Mouse (Mus musculus) intestine, embryonic 16.5 days (tissue): Measurements from ENCODE around the gene Aplf. TPM values are rescaled to one million over a fixed set of nuclear protein-coding genes. Genes with fewer than 3 reads are reported as not detected.

Experiments
- ATAC-seq: fragments of 200-750 bp; cut with Nextera tagmentation; 2 replicates; pipeline ENCODE4 v1.8.0; 2017; ENCODE audit warnings: moderate TSS enrichment, moderate library complexity
- H3K27ac ChIP-seq: fragments of 300-500 bp; sonication (generic); 2 replicates; pipeline ENCODE4 v1.5.1; 2014; ENCODE audit warnings: mild to moderate bottlenecking, low read length
- H3K27me3 ChIP-seq: fragments of 300-500 bp; sonication (generic); replicated peaks from 2 replicates; pipeline ENCODE4 v1.6.1; 2014; ENCODE audit warnings: low read length, control low read depth, mixed read lengths; ENCODE audit not compliant: control insufficient read depth, insufficient read depth
- H3K36me3 ChIP-seq: fragments of 300-500 bp; sonication (generic); 2 replicates; pipeline ENCODE4 v1.6.1; 2014; ENCODE audit warnings: low read length, control low read depth; ENCODE audit not compliant: control insufficient read depth, insufficient read depth
- H3K4me1 ChIP-seq: fragments of 300-500 bp; sonication (generic); 2 replicates; pipeline ENCODE4 v1.6.1; 2014; ENCODE audit warnings: low read length, control low read depth, mixed read lengths; ENCODE audit not compliant: control insufficient read depth, insufficient read depth
- H3K4me2 ChIP-seq: fragments of 300-500 bp; sonication (generic); 2 replicates; pipeline ENCODE4 v1.6.1; 2014; ENCODE audit warnings: low read depth, low read length, control low read depth
- H3K4me3 ChIP-seq: fragments of 300-500 bp; sonication (generic); 2 replicates; pipeline ENCODE4 v1.5.1; 2014; ENCODE audit warnings: mild to moderate bottlenecking, low read length
- H3K9ac ChIP-seq: fragments of 300-500 bp; sonication (generic); 2 replicates; pipeline ENCODE4 v1.6.1; 2014; ENCODE audit warnings: low read depth, low read length
- H3K9me3 ChIP-seq: fragments of 300-500 bp; sonication (generic); 2 replicates; pipeline ENCODE4 v1.6.1; 2016; ENCODE audit warnings: low read length, control low read depth; ENCODE audit not compliant: control insufficient read depth
- WGBS: fragments of 180-500 bp; shearing (Covaris S2); extraction: QIAGEN DNeasy Blood & Tissue Kit; methylation state at CpG from one replicate; pipeline ENCODE4 v1.1.7; 2014; 5-methylcytosine and 5-hydroxymethylcytosine counted together
- polyA plus RNA-seq: library from polyadenylated mRNA; unstranded; fragments of >200 nt; fragmentation: Nextera tagmentation; extraction: Ambion mirVana; gene quantifications from 2 replicates; pipeline ENCODE4 v1.2.1, GENCODE M21; 2015

Gene Aplf
- polyA plus RNA-seq, 1 experiment from 2014 or later = 14.2 TPM

DNA sequence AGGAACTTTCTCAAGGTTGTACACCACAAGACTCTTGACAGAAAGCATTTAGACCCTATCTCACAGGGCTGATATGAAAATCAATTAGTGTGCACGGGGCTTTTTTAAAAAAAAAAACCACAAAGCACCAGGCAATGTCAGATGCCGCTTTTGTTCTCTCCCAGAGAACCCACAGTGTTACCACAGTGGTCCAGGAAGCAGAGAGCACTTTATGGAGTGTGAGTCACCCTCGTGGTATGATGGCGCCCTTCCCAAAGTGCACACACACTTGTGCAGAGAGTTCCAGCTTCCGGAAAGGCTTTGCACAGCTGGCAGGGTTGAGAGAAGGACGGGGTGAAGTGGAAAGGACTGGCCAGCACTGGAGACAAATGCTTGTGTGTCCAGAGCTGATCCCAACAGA is 89.5 kb downstream of the Aplf start:
- Histone ChIP-seq H3K36me3 (no peaks in the 10 kb centered on the region), H3K27ac (0 out of 2 replicates have a peak overlapping the region, but pooled peaks have one; percentile 1), H3K4me2 (no peak overlapping the region), H3K27me3 (no peaks in the 10 kb centered on the region), H3K4me3 (no peak overlapping the region), H3K9me3 (no peaks in the 10 kb centered on the region), H3K9ac (no peak overlapping the region), H3K4me1 (peaks cover 6% of the 10 kb centered on the region)
- 39% methylated on average over 6 of the region's 6 CpGs for WGBS
- ATAC-seq = peak; percentile 87

DNA sequence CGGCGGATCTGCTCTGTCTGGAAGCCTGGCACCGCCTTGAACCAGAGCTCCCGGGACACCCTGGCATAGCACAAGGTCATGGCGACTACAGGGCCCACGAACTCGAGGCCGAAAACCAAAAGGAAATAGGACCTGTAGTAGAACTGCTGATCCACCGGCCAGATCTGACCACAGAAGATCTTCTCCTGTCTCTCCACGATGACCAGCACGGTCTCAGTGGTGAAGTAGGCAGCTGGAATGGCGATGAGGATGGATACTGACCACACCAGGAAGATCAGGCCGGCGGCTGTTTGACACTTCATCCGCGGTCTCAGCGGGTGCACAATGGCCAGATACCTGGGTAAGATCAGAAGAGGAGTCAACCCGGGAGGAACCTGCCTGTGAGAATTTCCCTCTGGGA is 90.4 kb downstream of the Aplf start:
- H3K9ac ChIP-seq = no peak overlapping the region
- 87% methylated on average over 18 of the region's 18 CpGs for WGBS
- no peak overlapping the region for H3K4me3 ChIP-seq
- no peak overlapping the region for H3K4me2 ChIP-seq
- H3K36me3 ChIP-seq = no peaks in the 10 kb centered on the region
- H3K27ac ChIP-seq = no peak overlapping the region
- no peak for ATAC-seq
- no peaks in the 10 kb centered on the region for H3K27me3 ChIP-seq
- peaks cover 11% of the 10 kb centered on the region for H3K4me1 ChIP-seq
- H3K9me3 ChIP-seq = no peaks in the 10 kb centered on the region

DNA sequence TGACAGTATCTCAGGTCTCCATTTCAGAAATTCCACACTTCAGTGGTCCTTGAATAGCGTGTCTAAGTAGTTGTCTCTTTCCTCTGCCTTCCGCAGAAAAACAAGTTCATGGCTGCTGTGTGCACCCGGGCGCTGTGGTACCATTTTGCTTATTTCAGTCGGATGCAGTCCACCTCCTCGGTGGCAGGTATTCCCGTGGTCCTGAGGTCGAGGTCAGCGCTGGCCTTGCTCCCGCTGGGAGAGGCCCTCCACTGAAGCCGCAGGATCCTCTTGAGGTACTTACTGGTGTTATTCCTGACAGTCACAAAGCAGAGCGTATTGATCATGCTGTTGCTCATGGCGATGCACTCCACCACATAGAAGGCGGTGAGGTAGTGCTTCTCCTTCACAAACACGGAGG is 90.9 kb downstream of the Aplf start:
- no peaks in the 10 kb centered on the region for H3K9me3 ChIP-seq
- no peak for ATAC-seq
- H3K27ac ChIP-seq = no peak overlapping the region
- no peak overlapping the region for H3K4me3 ChIP-seq
- no peak overlapping the region for H3K4me2 ChIP-seq
- H3K36me3 ChIP-seq = no peaks in the 10 kb centered on the region
- WGBS = 86% methylated on average over 15 of the region's 15 CpGs
- no peak overlapping the region for H3K9ac ChIP-seq
- H3K4me1 ChIP-seq = peaks cover 15% of the 10 kb centered on the region
- no peaks in the 10 kb centered on the region for H3K27me3 ChIP-seq

Other genes with a start within 250 kb of the Aplf start
- not detected in 2 replicates for gene Bmp10, start 243.2 kb downstream of the Aplf start, polyA plus RNA-seq
- gene Arhgap25, start 138.9 kb downstream of the Aplf start, polyA plus RNA-seq = 3.4 and 4.2 TPM in 2 replicates
- 2.3 and 2.4 TPM in 2 replicates for gene Prokr1, start 81.5 kb downstream of the Aplf start, polyA plus RNA-seq
- 0.69 and 0.73 TPM in 2 replicates for gene Efcc1, start 58.7 kb upstream of the Aplf start, polyA plus RNA-seq
- 1.5 and 2.0 TPM in 2 replicates for gene Gp9, start 105.9 kb upstream of the Aplf start, polyA plus RNA-seq
- 11.3 and 12.2 TPM in 2 replicates for gene Rab43, start 140.0 kb upstream of the Aplf start, polyA plus RNA-seq
- 3.7 and 4.1 TPM in 2 replicates for gene Gm45140, start 163.6 kb upstream of the Aplf start, polyA plus RNA-seq
- gene Isy1, start 166.6 kb upstream of the Aplf start, polyA plus RNA-seq = 42.5 and 50.5 TPM in 2 replicates
- gene Cnbp, start 178.9 kb upstream of the Aplf start, polyA plus RNA-seq = 831 and 949 TPM in 2 replicates
- gene Copg1, start 215.6 kb upstream of the Aplf start, polyA plus RNA-seq = 162 and 166 TPM in 2 replicates
- 31.6 and 35.6 TPM in 2 replicates for gene Hmces, start 241.7 kb upstream of the Aplf start, polyA plus RNA-seq